Mouse (Mus musculus) bone marrow macrophage, adult 2 months (primary cell): ENCODE results near the gene Pcca.

Experiments
- CTCF ChIP-seq: IDR thresholded peaks from 2 replicates; pipeline ENCODE4 v1.5.1; 2012; ENCODE audit warnings: low read depth, mild to moderate bottlenecking, low read length, moderate library complexity
- POLR2A ChIP-seq: IDR thresholded peaks from 2 replicates; pipeline ENCODE4 v1.6.1; 2012; ENCODE audit warnings: mild to moderate bottlenecking, low read depth, low read length, borderline replicate concordance

GRCm38 (mm10) chr14:122875636-122876035, 341.5 kb downstream of the Pcca start:
- TF ChIP-seq CTCF (no peak), POLR2A (no peak)
